Mouse (Mus musculus) embryonic facial prominence, embryonic 10.5 days (tissue): ENCODE data around the gene Syngr3. TPM values are rescaled to one million over a fixed set of nuclear protein-coding genes. Genes with fewer than 3 reads are reported as not detected.
"Not testable (repeated sequence)": the region's sequence is repeated elsewhere in the genome, so short reads cannot be mapped to it uniquely, and the experiment has no call there.

Experiments used
- DNase-seq: peaks from one replicate; pipeline ENCODE4 v3.0.0-alpha.2; 2017; ENCODE audit warnings: low spot score
- H3K27ac ChIP-seq: fragments of 300-500 bp; sonication (generic); replicated peaks from 2 replicates; pipeline ENCODE4 v1.5.1; 2016; ENCODE audit warnings: mild to moderate bottlenecking
- H3K27me3 ChIP-seq: fragments of 300-500 bp; sonication (generic); replicated peaks from 2 replicates; pipeline ENCODE4 v1.6.1; 2016; ENCODE audit warnings: low read depth, mild to moderate bottlenecking; ENCODE audit not compliant: poor library complexity, severe bottlenecking
- H3K36me3 ChIP-seq: fragments of 300-500 bp; sonication (generic); replicated peaks from 2 replicates; pipeline ENCODE4 v1.6.1; 2016; ENCODE audit warnings: mild to moderate bottlenecking, moderate library complexity
- H3K4me1 ChIP-seq: fragments of 300-500 bp; sonication (generic); 2 replicates; pipeline ENCODE4 v1.6.1; 2016
- H3K4me3 ChIP-seq: fragments of 300-500 bp; sonication (generic); 2 replicates; pipeline ENCODE4 v1.5.1; 2016; ENCODE audit warnings: mild to moderate bottlenecking, moderate library complexity
- H3K9me3 ChIP-seq: fragments of 300-500 bp; sonication (generic); 2 replicates; pipeline ENCODE4 v1.6.1; 2016; ENCODE audit warnings: mild to moderate bottlenecking
- WGBS: fragments of 180-500 bp; shearing (Covaris S2); methylation state at CpG from one replicate; pipeline ENCODE4 v1.1.7; 2016; 5-methylcytosine and 5-hydroxymethylcytosine counted together
- polyA plus RNA-seq: library from polyadenylated mRNA; unstranded; fragments of >200 nt; fragmentation: Nextera tagmentation; extraction: Ambion mirVana; gene quantifications from 2 replicates; pipeline ENCODE4 v1.2.1, GENCODE M21; 2016

Gene Syngr3
- polyA plus RNA-seq, 1 experiment from 2014 or later: 8.1 TPM

GRCm38 (mm10) chr17:24727618-24728017, 37.9 kb upstream of the Syngr3 start, which contains the start of gene Rpl3l:
TSS of gene Rpl3l (plus strand) at chr17:24727820.
- no peaks in the 10 kb centered on the region for H3K9me3 ChIP-seq
- H3K4me1 ChIP-seq: peaks cover 17% of the 10 kb centered on the region
- H3K27me3 ChIP-seq: 0 out of 2 replicates have a peak, but pooled peaks cover 8% of the 10 kb centered on the region
- H3K36me3 ChIP-seq: peaks cover under 1% of the 10 kb centered on the region
- no peak within 1 kb of the TSS for H3K27ac ChIP-seq
- 74% methylated on average over 2 of the region's 2 CpGs for WGBS
- DNase-seq: no peak
- no peak within 1 kb of the TSS for H3K4me3 ChIP-seq

GRCm38 (mm10) chr17:24725637-24726390, 36.1 kb upstream of the Syngr3 start:
- no peak for DNase-seq
- WGBS: 71% methylated on average over 3 of the region's 3 CpGs
- no peaks in the 10 kb centered on the region for H3K9me3 ChIP-seq
- peaks cover 18% of the 10 kb centered on the region for H3K36me3 ChIP-seq
- H3K4me3 ChIP-seq: no peak overlapping the region
- no peaks in the 10 kb centered on the region for H3K27me3 ChIP-seq
- H3K27ac ChIP-seq: no peak overlapping the region
- peaks cover 32% of the 10 kb centered on the region for H3K4me1 ChIP-seq

GRCm38 (mm10) chr17:24724184-24724583, 34.4 kb upstream of the Syngr3 start, which contains the start of gene Ndufb10:
TSS of gene Ndufb10 (minus strand) at chr17:24724478.
- Histone ChIP-seq H3K4me3 (peak within 1 kb of the TSS; percentile 90), H3K4me1 (peaks cover 32% of the 10 kb centered on the region), H3K27me3 (no peaks in the 10 kb centered on the region), H3K36me3 (peaks cover 22% of the 10 kb centered on the region), H3K27ac (peak within 1 kb of the TSS; percentile 86), H3K9me3 (no peaks in the 10 kb centered on the region)
- DNase-seq: peak; percentile 97
- under 1% methylated on average over 30 of the region's 30 CpGs for WGBS

GRCm38 (mm10) chr17:24723881-24724180, 34.1 kb upstream of the Syngr3 start:
- peaks cover 22% of the 10 kb centered on the region for H3K36me3 ChIP-seq
- H3K27ac ChIP-seq: peak overlapping the region; percentile 86
- no peaks in the 10 kb centered on the region for H3K9me3 ChIP-seq
- under 1% methylated on average over 15 of the region's 15 CpGs for WGBS
- H3K4me1 ChIP-seq: peaks cover 34% of the 10 kb centered on the region
- DNase-seq: no peak
- H3K27me3 ChIP-seq: no peaks in the 10 kb centered on the region
- peak overlapping the region; percentile 90 for H3K4me3 ChIP-seq

- peaks cover 40% of the 10 kb centered on the region for H3K4me1 ChIP-seq
- H3K4me3 ChIP-seq: peak overlapping the region; percentile 90
- 6% methylated on average over 12 of the region's 12 CpGs for WGBS
- H3K27ac ChIP-seq: peak overlapping the region; percentile 86
- H3K9me3 ChIP-seq: no peaks in the 10 kb centered on the region
- DNase-seq: peak; percentile 25
- H3K27me3 ChIP-seq: no peaks in the 10 kb centered on the region
- peaks cover 27% of the 10 kb centered on the region for H3K36me3 ChIP-seq
Observed at GRCm38 (mm10) chr17:24723122-24723880, 33.5 kb upstream of the Syngr3 start.

GRCm38 (mm10) chr17:24722220-24722924, 32.6 kb upstream of the Syngr3 start:
- Histone ChIP-seq H3K4me1 (peaks cover 40% of the 10 kb centered on the region), H3K27ac (no peak overlapping the region), H3K27me3 (no peaks in the 10 kb centered on the region), H3K4me3 (peak overlapping the region; percentile 90), H3K9me3 (no peaks in the 10 kb centered on the region), H3K36me3 (peaks cover 36% of the 10 kb centered on the region)
- peak; percentile 36 for DNase-seq
- WGBS: 31% methylated on average over 13 of the region's 13 CpGs

GRCm38 (mm10) chr17:24721383-24721955, 31.7 kb upstream of the Syngr3 start:
- peak overlapping the region; percentile 90 for H3K4me3 ChIP-seq
- not testable (repeated sequence) for DNase-seq, H3K27me3 ChIP-seq, H3K9me3 ChIP-seq
- WGBS: 67% methylated on average over 7 of the region's 7 CpGs
- H3K4me1 ChIP-seq: peaks cover 40% of the 10 kb centered on the region
- H3K36me3 ChIP-seq: peaks cover 45% of the 10 kb centered on the region
- H3K27ac ChIP-seq: 0 out of 2 replicates have a peak overlapping the region, but pooled peaks have one; percentile 40

- 2% methylated on average over 11 of the region's 11 CpGs for WGBS
Observed at GRCm38 (mm10) chr17:24720616-24721015, 30.9 kb upstream of the Syngr3 start.

GRCm38 (mm10) chr17:24719494-24720222, 29.9 kb upstream of the Syngr3 start:
- Histone ChIP-seq H3K9me3 (no peaks in the 10 kb centered on the region), H3K4me3 (peak overlapping the region; percentile 90), H3K4me1 (peaks cover 40% of the 10 kb centered on the region), H3K27me3 (no peaks in the 10 kb centered on the region), H3K27ac (peak overlapping the region; percentile 94), H3K36me3 (peaks cover 60% of the 10 kb centered on the region)
- under 1% methylated on average over 61 of the region's 61 CpGs for WGBS
- peak; percentile 99 for DNase-seq

More at GRCm38 (mm10) chr17:24720616-24721015, 30.9 kb upstream of the Syngr3 start:
- H3K27me3 ChIP-seq, DNase-seq, H3K9me3 ChIP-seq: not testable (repeated sequence)
- H3K36me3 ChIP-seq: peaks cover 54% of the 10 kb centered on the region
- H3K4me3 ChIP-seq: peak overlapping the region; percentile 90
- H3K27ac ChIP-seq: peak overlapping the region; percentile 94
- H3K4me1 ChIP-seq: peaks cover 40% of the 10 kb centered on the region

GRCm38 (mm10) chr17:24718938-24719337, 29.2 kb upstream of the Syngr3 start:
- H3K27me3 ChIP-seq, DNase-seq, H3K9me3 ChIP-seq: not testable (repeated sequence)
- 62% methylated on average over 5 of the region's 5 CpGs for WGBS
- H3K4me1 ChIP-seq: peaks cover 35% of the 10 kb centered on the region
- H3K4me3 ChIP-seq: peak overlapping the region; percentile 90
- H3K36me3 ChIP-seq: peaks cover 60% of the 10 kb centered on the region
- H3K27ac ChIP-seq: peak overlapping the region; percentile 94

- peaks cover 60% of the 10 kb centered on the region for H3K36me3 ChIP-seq
Observed at GRCm38 (mm10) chr17:24717943-24718342, 28.2 kb upstream of the Syngr3 start, which contains the start of the genes Rnf151 and Rps2. TSS of gene Rnf151 (minus strand) at chr17:24718063. TSS of gene Rps2 (plus strand) at chr17:24718116.

More at GRCm38 (mm10) chr17:24717943-24718342, 28.2 kb upstream of the Syngr3 start, which contains the start of the genes Rnf151 and Rps2:
- Histone ChIP-seq H3K9me3 (no peaks in the 10 kb centered on the region), H3K4me3 (peak within 1 kb of the TSS; percentile 90), H3K4me1 (peaks cover 25% of the 10 kb centered on the region), H3K27ac (peak within 1 kb of the TSS; percentile 94; the same call in 1 of the 2 replicates), H3K27me3 (no peaks in the 10 kb centered on the region)
- DNase-seq: no peak
- WGBS: 79% methylated on average over 4 of the region's 4 CpGs
